Mouse (Mus musculus) brain, embryonic 14.5 days (tissue): ENCODE measurements at regions not wholly inside any gene's neighbourhood (a gene's known extent, or its start where the extent isn't known, plus 50 kb on each side); places are given as distances from the start of the nearest gene placed in this dataset.

Source experiments
- CTCF ChIP-seq: fragments of 200-500 bp; IDR thresholded peaks from 2 replicates; pipeline ENCODE4 v1.5.1; 2012; ENCODE audit warnings: inconsistent platforms, mild to moderate bottlenecking, moderate library complexity, borderline replicate concordance; ENCODE audit not compliant: insufficient read depth, insufficient read length; ENCODE audit errors: extremely low read depth
- POLR2A ChIP-seq: fragments of 200-500 bp; IDR thresholded peaks from 2 replicates; pipeline ENCODE4 v1.6.1; 2012; ENCODE audit warnings: mild to moderate bottlenecking, inconsistent platforms, borderline replicate concordance; ENCODE audit not compliant: poor library complexity, insufficient read depth, insufficient read length, severe bottlenecking; ENCODE audit errors: extremely low read depth

DNA sequence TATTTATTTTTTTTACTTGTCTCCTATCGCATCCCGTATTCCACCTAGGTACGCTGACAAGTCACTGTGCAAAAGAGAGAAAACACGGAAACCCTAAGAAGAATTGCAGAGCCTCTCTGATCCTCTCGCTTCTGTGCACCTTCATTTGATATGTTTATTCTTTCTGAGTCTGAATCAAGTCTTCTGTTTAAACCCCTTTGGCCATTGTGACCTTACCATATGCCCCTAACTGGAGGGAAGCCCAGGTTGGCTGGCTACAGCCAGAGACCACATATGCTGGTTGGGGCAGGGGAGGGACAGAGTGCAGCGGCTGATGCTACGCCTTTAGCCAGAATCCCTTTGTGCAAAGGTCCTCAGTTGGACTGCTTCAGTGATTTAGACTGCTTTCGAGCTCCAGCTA lies 346.0 kb upstream of the Nova1 start:
- no peak for TF ChIP-seq POLR2A
- TF ChIP-seq CTCF, result no peak
